8 mouse cellular contexts compared by ENCODE assay signal in the genomic region with DNA sequence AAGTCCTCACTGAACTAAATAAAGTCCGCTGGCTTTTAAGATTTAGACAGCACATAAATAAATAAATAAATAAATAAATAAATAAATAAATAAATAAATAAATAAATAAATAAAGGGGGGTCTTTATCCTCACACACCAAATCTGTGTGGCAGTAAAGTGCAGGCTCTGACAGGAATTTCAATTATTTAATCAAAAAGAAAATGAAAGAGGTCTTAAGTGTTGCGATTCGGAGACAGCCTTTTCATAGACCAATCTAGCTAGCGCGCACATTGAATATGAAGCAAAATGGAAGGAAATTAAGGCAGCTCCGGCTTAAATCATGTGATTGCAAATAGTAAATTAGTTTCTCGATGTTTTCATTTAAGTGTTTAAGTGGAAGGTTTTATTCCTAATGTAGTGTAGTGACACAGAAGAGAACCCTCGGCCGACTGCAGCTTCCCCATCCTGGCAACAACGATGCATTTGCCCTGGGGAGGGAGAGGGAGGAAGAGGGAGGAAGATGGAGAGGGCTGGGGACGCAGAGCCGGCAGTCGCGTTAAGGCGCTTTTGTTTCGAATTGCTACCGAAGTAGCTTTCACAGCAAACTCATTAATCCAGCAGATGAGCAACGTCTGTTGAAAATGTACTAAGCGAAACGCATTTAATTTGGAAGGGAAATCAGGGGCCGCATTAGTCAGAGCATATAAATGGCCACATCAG. TPM values are rescaled to one million over a fixed set of nuclear protein-coding genes. Genes with fewer than 3 reads are reported as not detected.
DNase-seq lines count a peak whose midpoint lies in the region; ATAC-seq and TF ChIP-seq lines count a peak whose summit lies in the region.

No protein-coding gene starts in this region.

- H3K4me3 ChIP-seq in heart, embryonic 10.5 days = peak overlapping the region; percentile 43
- peak overlapping the region in 1 of 3 experiments; percentile 9 for H3K4me3 ChIP-seq in CH12.LX (replicated peaks in 1 of 3; ENCODE audit: low read depth in 2 of 3, low read length in 2 of 3, poor library complexity in 1 of 3)
- H3K4me3 ChIP-seq in forebrain, embryonic 12.5 days (replicated peaks) = peak overlapping the region; percentile 24
- 0 out of 2 replicates have a peak overlapping the region, but pooled peaks have one; percentile 5 for H3K4me3 ChIP-seq in liver, embryonic 13.5 days (replicated peaks)
- H3K4me3 ChIP-seq in thymus, adult 2 months (ENCODE audit: control insufficient read depth, insufficient read depth, low read length) = no peak overlapping the region

- H3K9me3 ChIP-seq in heart, embryonic 10.5 days = no peaks in the 10 kb centered on the region
- no peaks in the 10 kb centered on the region for H3K9me3 ChIP-seq in CH12.LX (replicated peaks; ENCODE audit: low read length)
- no peaks in the 10 kb centered on the region for H3K9me3 ChIP-seq in forebrain, embryonic 12.5 days
- H3K9me3 ChIP-seq in liver, embryonic 13.5 days (replicated peaks) = no peaks in the 10 kb centered on the region

- no peak for TF ChIP-seq CTCF in CH12.LX (conservative IDR thresholded peaks at IDR 0.05 in 1 of 2, IDR thresholded peaks at IDR 0.05 in 1 of 2; ENCODE audit: low read depth in 2 of 2, low read length in 2 of 2)
- no peak for TF ChIP-seq CTCF in thymus, adult 2 months (IDR thresholded peaks at IDR 0.05; ENCODE audit: borderline replicate concordance, control insufficient read depth, extremely low read depth, insufficient read depth, low read length, poor library complexity)

- peak; percentile 44; the same call in 1 of the 2 replicates for ATAC-seq in forebrain, embryonic 12.5 days (ENCODE audit: low FRiP score)
- ATAC-seq in liver, embryonic 13.5 days (ENCODE audit: low read depth) = no peak

- no peak for TF ChIP-seq POLR2A in CH12.LX (IDR thresholded peaks at IDR 0.05; ENCODE audit: low read depth, low read length)
- TF ChIP-seq POLR2A in thymus, adult 2 months (IDR thresholded peaks at IDR 0.05; ENCODE audit: control insufficient read depth, extremely low read depth, insufficient read depth, low read length, poor library complexity) = no peak

- no peak for DNase-seq in heart, embryonic 10.5 days (ENCODE audit: low spot score)
- no peak for DNase-seq in heart, adult 9 months (ENCODE audit: low spot score in 2 of 2)
- no peak for DNase-seq in CH12.LX (ENCODE audit: extremely low read depth)
- no peak for DNase-seq in liver, embryonic 13.5 days
- DNase-seq in thymus, adult 2 months = no peak
- DNase-seq in gastrocnemius, postnatal 14 days = no peak
- DNase-seq in kidney, postnatal 25 days = no peak

- intact Hi-C loops in gastrocnemius, postnatal 14 days (cut with DNase I; ENCODE audit: low total_unique reads) = no loop called here

- no peaks in the 10 kb centered on the region for H3K36me3 ChIP-seq in heart, embryonic 10.5 days
- H3K36me3 ChIP-seq in CH12.LX (replicated peaks in 1 of 2; ENCODE audit: control insufficient read depth in 1 of 2, insufficient read depth in 1 of 2, low read length in 1 of 2) = no peaks in the 10 kb centered on the region
- no peaks in the 10 kb centered on the region for H3K36me3 ChIP-seq in forebrain, embryonic 12.5 days (replicated peaks)
- no peaks in the 10 kb centered on the region for H3K36me3 ChIP-seq in liver, embryonic 13.5 days
- H3K36me3 ChIP-seq in thymus, adult 2 months (ENCODE audit: control insufficient read depth, insufficient read depth, low read length) = no peaks in the 10 kb centered on the region

- 13% methylated on average over 21 of the region's 21 CpGs for WGBS in heart, embryonic 10.5 days
- 3% methylated on average over 21 of the region's 21 CpGs for WGBS in forebrain, embryonic 12.5 days
- WGBS in liver, embryonic 13.5 days (ENCODE audit: insufficient replicate concordance) = 15% methylated on average over 21 of the region's 21 CpGs
- 12% methylated on average over 21 of the region's 21 CpGs for WGBS in thymus, adult 2 months

- H3K27ac ChIP-seq in heart, embryonic 10.5 days = no peak overlapping the region
- no peak overlapping the region for H3K27ac ChIP-seq in CH12.LX (ENCODE audit: insufficient read depth, low read depth)
- no peak overlapping the region for H3K27ac ChIP-seq in forebrain, embryonic 12.5 days
- H3K27ac ChIP-seq in liver, embryonic 13.5 days = no peak overlapping the region
- no peak overlapping the region for H3K27ac ChIP-seq in thymus, adult 2 months (ENCODE audit: control insufficient read depth, insufficient read depth, low read length)

- in situ Hi-C loops in CH12.LX (cut with MboI; ENCODE audit: low pct_ligation_motif_present, low pct_unique_long_range_greater_than_20kb, low sequenced_read_pairs) = no loop called here

- dilution Hi-C loops in CH12.LX (cut with MboI; ENCODE audit: extremely low pct_ligation_motif_present, extremely low pct_unique_long_range_greater_than_20kb, low sequenced_read_pairs) = no loop called here

- peaks cover 36% of the 10 kb centered on the region for H3K27me3 ChIP-seq in heart, embryonic 10.5 days (ENCODE audit: insufficient read depth, poor library complexity, severe bottlenecking)
- H3K27me3 ChIP-seq in CH12.LX (replicated peaks) = no peaks in the 10 kb centered on the region
- peaks cover 88% of the 10 kb centered on the region for H3K27me3 ChIP-seq in forebrain, embryonic 12.5 days
- peaks cover 27% of the 10 kb centered on the region for H3K27me3 ChIP-seq in liver, embryonic 13.5 days
- peaks cover 2% of the 10 kb centered on the region; the same call in 1 of the 2 replicates for H3K27me3 ChIP-seq in thymus, adult 2 months (ENCODE audit: control insufficient read depth, insufficient read depth, low read length)

- no peak for TF ChIP-seq RAD21 in CH12.LX (IDR thresholded peaks at IDR 0.05; ENCODE audit: low read depth, low read length)

- peaks cover 5% of the 10 kb centered on the region; the same call in 1 of the 2 replicates for H3K4me1 ChIP-seq in heart, embryonic 10.5 days
- H3K4me1 ChIP-seq in CH12.LX (ENCODE audit: control insufficient read depth in 1 of 2, insufficient read depth in 2 of 2) = no peaks in the 10 kb centered on the region
- H3K4me1 ChIP-seq in forebrain, embryonic 12.5 days = peaks cover 5% of the 10 kb centered on the region
- no peaks in the 10 kb centered on the region for H3K4me1 ChIP-seq in liver, embryonic 13.5 days (replicated peaks)
- H3K4me1 ChIP-seq in thymus, adult 2 months (replicated peaks; ENCODE audit: control insufficient read depth, insufficient read depth, low read length) = no peaks in the 10 kb centered on the region; the same call in 1 of the 2 replicates

- no peaks in the 10 kb centered on the region for H3K79me2 ChIP-seq in CH12.LX (replicated peaks; ENCODE audit: control insufficient read depth, extremely low read depth, insufficient read depth, poor library complexity, severe bottlenecking)

- no peak for TF ChIP-seq EP300 in CH12.LX (IDR thresholded peaks at IDR 0.05; ENCODE audit: low read length)

- peak overlapping the region; percentile 63 for H3K4me2 ChIP-seq in CH12.LX (ENCODE audit: insufficient read depth, low read depth, poor library complexity, severe bottlenecking)
- H3K4me2 ChIP-seq in forebrain, embryonic 12.5 days = peak overlapping the region; percentile 50
- H3K4me2 ChIP-seq in liver, embryonic 13.5 days = no peak overlapping the region

- no peak overlapping the region for H3K9ac ChIP-seq in CH12.LX (ENCODE audit: insufficient read depth, low read depth)
- H3K9ac ChIP-seq in forebrain, embryonic 12.5 days = peak overlapping the region; percentile 33; the same call in 1 of the 2 replicates
- no peak overlapping the region for H3K9ac ChIP-seq in liver, embryonic 13.5 days

TF ChIP-seq in CH12.LX, 34 proteins besides CTCF, POLR2A, EP300 and RAD21:
- TF ChIP-seq ZNF384 (IDR thresholded peaks at IDR 0.05; ENCODE audit: low read depth, low read length) (peak; percentile 39; the same call in 1 of the 2 replicates), SIN3A (IDR thresholded peaks at IDR 0.05; ENCODE audit: low read length) (no peak), MAX (IDR thresholded peaks at IDR 0.05; ENCODE audit: low read length) (no peak), MAFK (IDR thresholded peaks at IDR 0.05; ENCODE audit: insufficient replicate concordance, low read length) (no peak), JUN (IDR thresholded peaks at IDR 0.05; ENCODE audit: insufficient read depth, low read depth, low read length) (no peak), USF1 (IDR thresholded peaks at IDR 0.05; ENCODE audit: low read depth, low read length) (no peak)

RNA-seq across cellular contexts. Expression of a gene that starts 15.3 kb away (rescaled TPM):
- polyA plus RNA-seq in heart, embryonic 10.5 days (2016; fragmentation: Nextera tagmentation; extraction: Ambion mirVana) = not detected in 2 replicates
- total RNA-seq in CH12.LX (2012; rRNA removed) = not detected in 2 replicates
- not detected in 2 replicates for total RNA-seq in CH12.LX (2014; rRNA removed)
- polyA plus RNA-seq in CH12.LX (2012; ENCODE audit: insufficient read length, low read depth) = not detected in 2 replicates
- 1.4 and 2.4 TPM in 2 replicates for polyA plus RNA-seq in forebrain, embryonic 12.5 days (2016; fragmentation: Nextera tagmentation; extraction: Ambion mirVana)
- polyA plus RNA-seq in liver, embryonic 13.5 days (2015; fragmentation: Nextera tagmentation; extraction: Ambion mirVana) = not detected in 2 replicates
- 0.05 and 0.09 TPM in 2 replicates for polyA plus RNA-seq in thymus, adult 2 months (2012; rRNA removed)
- total RNA-seq in gastrocnemius, postnatal 14 days (2021) = not detected

RNA-seq across cellular contexts. Expression of a gene that starts 57.8 kb away (rescaled TPM):
- 2,804 and 3,368 TPM in 2 replicates for polyA plus RNA-seq in heart, embryonic 10.5 days (2016; fragmentation: Nextera tagmentation; extraction: Ambion mirVana)
- total RNA-seq in CH12.LX (2012; rRNA removed) (2,915 and 4,984 TPM in 2 replicates), CH12.LX (2014; rRNA removed) (7,143 and 7,761 TPM in 2 replicates)
- 5,629 and 6,462 TPM in 2 replicates for polyA plus RNA-seq in CH12.LX (2012; ENCODE audit: insufficient read length, low read depth)
- 2,759 and 2,920 TPM in 2 replicates for polyA plus RNA-seq in forebrain, embryonic 12.5 days (2016; fragmentation: Nextera tagmentation; extraction: Ambion mirVana)
- 1,780 and 2,224 TPM in 2 replicates for polyA plus RNA-seq in liver, embryonic 13.5 days (2015; fragmentation: Nextera tagmentation; extraction: Ambion mirVana)
- 2,928 and 2,969 TPM in 2 replicates for polyA plus RNA-seq in thymus, adult 2 months (2012; rRNA removed)
- 1,000 to 10,000 TPM in 1 of 2 experiments, 100 to 1,000 TPM in 1; 949 to 1,245 TPM for total RNA-seq in gastrocnemius, postnatal 14 days (2021)
